Mouse (Mus musculus): ENCODE measurements around the gene Psors1c2. TPM values are rescaled to one million over a fixed set of nuclear protein-coding genes. Genes with fewer than 3 reads are reported as not detected.

The Psors1c2 gene
- polyA plus RNA-seq, 1 experiment from 2014 or later = 1.1 TPM

- Histone ChIP-seq H3K27ac (no peak overlapping the region), H3K4me2 (no peak overlapping the region), H3K27me3 (peaks cover 5% of the 10 kb centered on the region; the same call in 1 of the 2 replicates), H3K4me3 (replicated peaks) (no peak overlapping the region), H3K36me3 (replicated peaks) (peaks cover 30% of the 10 kb centered on the region), H3K9me3 (no peaks in the 10 kb centered on the region), H3K9ac (no peak overlapping the region), H3K4me1 (no peaks in the 10 kb centered on the region)
- no peak for ATAC-seq (ENCODE audit: low FRiP score)
- 24% methylated on average over 3 of the region's 3 CpGs for WGBS
Observed at GRCm38 (mm10) chr17:35532360-35532759, 641 bp upstream of the Psors1c2 start.

GRCm38 (mm10) chr17:35534343-35534742 lies 1.3 kb downstream of the Psors1c2 start:
- H3K36me3 ChIP-seq (replicated peaks) = peaks cover 15% of the 10 kb centered on the region
- H3K9me3 ChIP-seq = no peaks in the 10 kb centered on the region
- H3K4me3 ChIP-seq (replicated peaks) = no peak overlapping the region
- no peak overlapping the region for H3K27ac ChIP-seq
- 11% methylated on average over 6 of the region's 6 CpGs for WGBS
- no peak overlapping the region for H3K4me2 ChIP-seq
- no peaks in the 10 kb centered on the region for H3K4me1 ChIP-seq
- peaks cover 5% of the 10 kb centered on the region; the same call in 1 of the 2 replicates for H3K27me3 ChIP-seq
- H3K9ac ChIP-seq = no peak overlapping the region
- ATAC-seq (ENCODE audit: low FRiP score) = peak; percentile 57; the same call in 1 of the 2 replicates

GRCm38 (mm10) chr17:35537421-35537820 lies 4.4 kb downstream of the Psors1c2 start:
- Histone ChIP-seq H3K27ac (no peak overlapping the region), H3K4me1 (no peaks in the 10 kb centered on the region)
- WGBS = 96% methylated on average over 4 of the region's 4 CpGs

GRCm38 (mm10) chr17:35538476-35538875 lies 5.5 kb downstream of the Psors1c2 start:
- Histone ChIP-seq H3K4me1 (peaks cover 8% of the 10 kb centered on the region), H3K27me3 (peaks cover 5% of the 10 kb centered on the region; the same call in 1 of the 2 replicates), H3K27ac (no peak overlapping the region), H3K4me2 (no peak overlapping the region), H3K4me3 (replicated peaks) (no peak overlapping the region), H3K9ac (no peak overlapping the region), H3K9me3 (no peaks in the 10 kb centered on the region), H3K36me3 (replicated peaks) (no peaks in the 10 kb centered on the region)
- no peak for ATAC-seq (ENCODE audit: low FRiP score)
- WGBS = 86% methylated on average over 1 of the region's 1 CpGs

More at GRCm38 (mm10) chr17:35537421-35537820, 4.4 kb downstream of the Psors1c2 start:
- no peaks in the 10 kb centered on the region for H3K36me3 ChIP-seq (replicated peaks)
- no peak overlapping the region for H3K9ac ChIP-seq
- no peaks in the 10 kb centered on the region for H3K9me3 ChIP-seq
- no peak overlapping the region for H3K4me2 ChIP-seq
- no peak for ATAC-seq (ENCODE audit: low FRiP score)
- no peak overlapping the region for H3K4me3 ChIP-seq (replicated peaks)
- H3K27me3 ChIP-seq = peaks cover 5% of the 10 kb centered on the region; the same call in 1 of the 2 replicates

- WGBS = 55% methylated on average over 10 of the region's 10 CpGs
- peaks cover 5% of the 10 kb centered on the region; the same call in 1 of the 2 replicates for H3K27me3 ChIP-seq
- no peak for ATAC-seq (ENCODE audit: low FRiP score)
- peaks cover 11% of the 10 kb centered on the region for H3K4me1 ChIP-seq
- no peak overlapping the region for H3K9ac ChIP-seq
- H3K27ac ChIP-seq = no peak overlapping the region
- no peaks in the 10 kb centered on the region for H3K36me3 ChIP-seq (replicated peaks)
- no peaks in the 10 kb centered on the region for H3K9me3 ChIP-seq
- no peak overlapping the region for H3K4me2 ChIP-seq
- no peak overlapping the region for H3K4me3 ChIP-seq (replicated peaks)
Observed at GRCm38 (mm10) chr17:35539540-35539939, 6.5 kb downstream of the Psors1c2 start.

- H3K9me3 ChIP-seq = no peaks in the 10 kb centered on the region
- peak overlapping the region; percentile 13; the same call in 1 of the 2 replicates for H3K4me2 ChIP-seq
- H3K9ac ChIP-seq = no peak overlapping the region
- ATAC-seq (ENCODE audit: low FRiP score) = no peak
- H3K27ac ChIP-seq = no peak overlapping the region
- no peaks in the 10 kb centered on the region for H3K36me3 ChIP-seq (replicated peaks)
- no peak overlapping the region for H3K4me3 ChIP-seq (replicated peaks)
- peaks cover 17% of the 10 kb centered on the region for H3K4me1 ChIP-seq
- H3K27me3 ChIP-seq = no peaks in the 10 kb centered on the region
- WGBS = 76% methylated on average over 15 of the region's 15 CpGs
Observed at GRCm38 (mm10) chr17:35542761-35543411, 9.9 kb downstream of the Psors1c2 start.

- Histone ChIP-seq H3K9ac (no peak overlapping the region), H3K4me2 (peak overlapping the region; percentile 13; the same call in 1 of the 2 replicates), H3K4me1 (peaks cover 17% of the 10 kb centered on the region), H3K36me3 (replicated peaks) (no peaks in the 10 kb centered on the region), H3K9me3 (no peaks in the 10 kb centered on the region), H3K27me3 (no peaks in the 10 kb centered on the region), H3K27ac (no peak overlapping the region), H3K4me3 (replicated peaks) (no peak overlapping the region)
- 39% methylated on average over 14 of the region's 14 CpGs for WGBS
- ATAC-seq (ENCODE audit: low FRiP score) = no peak
Observed at GRCm38 (mm10) chr17:35543412-35543861, 10.4 kb downstream of the Psors1c2 start.

- Histone ChIP-seq H3K27me3 (no peaks in the 10 kb centered on the region), H3K9ac (no peak overlapping the region), H3K27ac (no peak overlapping the region), H3K9me3 (no peaks in the 10 kb centered on the region), H3K4me1 (peaks cover 17% of the 10 kb centered on the region), H3K36me3 (replicated peaks) (no peaks in the 10 kb centered on the region), H3K4me3 (replicated peaks) (no peak overlapping the region), H3K4me2 (no peak overlapping the region)
- WGBS = 86% methylated on average over 6 of the region's 6 CpGs
- ATAC-seq (ENCODE audit: low FRiP score) = no peak
Observed at GRCm38 (mm10) chr17:35544001-35544400, 11.0 kb downstream of the Psors1c2 start.

- no peak overlapping the region for H3K4me2 ChIP-seq
- 32% methylated on average over 6 of the region's 6 CpGs for WGBS
- H3K36me3 ChIP-seq (replicated peaks) = no peaks in the 10 kb centered on the region
- H3K27ac ChIP-seq = no peak overlapping the region
- H3K27me3 ChIP-seq = no peaks in the 10 kb centered on the region
- H3K9me3 ChIP-seq = no peaks in the 10 kb centered on the region
- no peak overlapping the region for H3K4me3 ChIP-seq (replicated peaks)
- peaks cover 17% of the 10 kb centered on the region for H3K4me1 ChIP-seq
- no peak overlapping the region for H3K9ac ChIP-seq
- no peak for ATAC-seq (ENCODE audit: low FRiP score)
Observed at GRCm38 (mm10) chr17:35544680-35545079, 11.7 kb downstream of the Psors1c2 start.

GRCm38 (mm10) chr17:35547465-35547864 lies 14.5 kb downstream of the Psors1c2 start:
- no peak for ATAC-seq (ENCODE audit: low FRiP score)
- WGBS = 42% methylated on average over 2 of the region's 2 CpGs
- H3K27me3 ChIP-seq = no peaks in the 10 kb centered on the region
- H3K27ac ChIP-seq = no peak overlapping the region
- no peak overlapping the region for H3K4me2 ChIP-seq
- no peaks in the 10 kb centered on the region for H3K36me3 ChIP-seq (replicated peaks)
- H3K9me3 ChIP-seq = no peaks in the 10 kb centered on the region
- H3K4me1 ChIP-seq = peaks cover 17% of the 10 kb centered on the region
- H3K9ac ChIP-seq = no peak overlapping the region
- no peak overlapping the region for H3K4me3 ChIP-seq (replicated peaks)

GRCm38 (mm10) chr17:35548636-35549035 lies 15.6 kb downstream of the Psors1c2 start:
- Histone ChIP-seq H3K27ac (no peak overlapping the region), H3K9me3 (no peaks in the 10 kb centered on the region), H3K27me3 (no peaks in the 10 kb centered on the region), H3K36me3 (replicated peaks) (no peaks in the 10 kb centered on the region), H3K4me3 (replicated peaks) (no peak overlapping the region), H3K4me1 (peaks cover 8% of the 10 kb centered on the region), H3K9ac (no peak overlapping the region), H3K4me2 (no peak overlapping the region)
- 14% methylated on average over 5 of the region's 5 CpGs for WGBS
- no peak for ATAC-seq (ENCODE audit: low FRiP score)

- Histone ChIP-seq H3K4me3 (replicated peaks) (no peak overlapping the region), H3K27ac (peak overlapping the region; percentile 36; the same call in 1 of the 2 replicates), H3K4me2 (no peak overlapping the region), H3K9ac (no peak overlapping the region), H3K27me3 (no peaks in the 10 kb centered on the region), H3K9me3 (no peaks in the 10 kb centered on the region), H3K36me3 (replicated peaks) (no peaks in the 10 kb centered on the region), H3K4me1 (peaks cover 6% of the 10 kb centered on the region; the same call in 1 of the 2 replicates)
- no peak for ATAC-seq (ENCODE audit: low FRiP score)
- WGBS = 55% methylated on average over 15 of the region's 15 CpGs
Observed at GRCm38 (mm10) chr17:35549437-35550142, 16.6 kb downstream of the Psors1c2 start.

Data from forebrain, embryonic 12.5 days (tissue).